Mouse (Mus musculus) megakaryocyte, embryonic 14.5 days (primary cell): Measurements from ENCODE around the gene Plekhd1. TPM values are rescaled to one million over a fixed set of nuclear protein-coding genes. Genes with fewer than 3 reads are reported as not detected.
A peak's percentile ranks its signal among the peaks of the same experiment; 100 is the strongest.

Experiments used
- H3K27me3 ChIP-seq: replicated peaks from 2 replicates; pipeline ENCODE3; 2012; ENCODE audit warnings: inconsistent platforms
- H3K36me3 ChIP-seq: replicated peaks from 2 replicates; pipeline ENCODE3; 2012; ENCODE audit warnings: low read length, inconsistent platforms, mixed read lengths
- H3K4me1 ChIP-seq: 2 replicates; pipeline ENCODE4 v1.6.1; 2012; ENCODE audit warnings: inconsistent platforms
- H3K4me3 ChIP-seq: replicated peaks from 2 replicates; pipeline ENCODE3; 2012; ENCODE audit warnings: moderate library complexity, mild to moderate bottlenecking, inconsistent platforms
- H3K9me3 ChIP-seq: 2 replicates; pipeline ENCODE4 v1.6.1; 2012; ENCODE audit warnings: inconsistent platforms
- FLI1 ChIP-seq: IDR thresholded peaks from 2 replicates; pipeline ENCODE4 v1.6.1; 2012; ENCODE audit warnings: low read length, inconsistent platforms, mixed read lengths
- GATA1 ChIP-seq: IDR thresholded peaks from 3 replicates; pipeline ENCODE4 v1.6.1; 2012; ENCODE audit warnings: mixed read lengths, low read length, inconsistent platforms, borderline replicate concordance
- polyA plus RNA-seq: library from polyadenylated mRNA; stranded (reverse); fragments of >175 nt; gene quantifications from 2 replicates; pipeline ENCODE4 v1.2.3, GENCODE M21; 2012; ENCODE audit warnings: low replicate concordance; ENCODE audit not compliant: insufficient read depth

The Plekhd1 gene
- polyA plus RNA-seq, result not detected in 2 replicates

- TF ChIP-seq FLI1, result no peak
- no peak for TF ChIP-seq GATA1
- peak within 1 kb of the TSS; percentile 73 for H3K4me3 ChIP-seq
- H3K27me3 ChIP-seq, result peaks cover 82% of the 10 kb centered on the region
- H3K9me3 ChIP-seq, result peaks cover 16% of the 10 kb centered on the region; the same call in 1 of the 2 replicates
- H3K36me3 ChIP-seq, result no peaks in the 10 kb centered on the region
- H3K4me1 ChIP-seq, result peaks cover 17% of the 10 kb centered on the region
Observed at GRCm38 (mm10) chr12:80692269-80692972, at the start of gene Plekhd1. Gene Plekhd1 (plus strand): TSS chr12:80692591.

GRCm38 (mm10) chr12:80642725-80643692 is 49.4 kb upstream of the Plekhd1 start:
- no peaks in the 10 kb centered on the region for H3K9me3 ChIP-seq
- peaks cover 40% of the 10 kb centered on the region for H3K4me1 ChIP-seq
- H3K36me3 ChIP-seq, result peaks cover 56% of the 10 kb centered on the region
- H3K27me3 ChIP-seq, result no peaks in the 10 kb centered on the region
- no peak for TF ChIP-seq FLI1
- TF ChIP-seq GATA1, result no peak
- H3K4me3 ChIP-seq, result peak overlapping the region; percentile 99

- Histone ChIP-seq H3K4me1 (peaks cover 45% of the 10 kb centered on the region), H3K36me3 (peaks cover 56% of the 10 kb centered on the region)
Observed at GRCm38 (mm10) chr12:80643693-80644505, 48.5 kb upstream of the Plekhd1 start, which contains the start of the genes Slc39a9 and Erh. Gene Slc39a9 (plus strand): TSS chr12:80643883. Gene Erh (minus strand): TSS chr12:80644341.

GRCm38 (mm10) chr12:80644506-80644868 is 47.9 kb upstream of the Plekhd1 start:
- Histone ChIP-seq H3K27me3 (no peaks in the 10 kb centered on the region), H3K36me3 (peaks cover 55% of the 10 kb centered on the region), H3K9me3 (no peaks in the 10 kb centered on the region), H3K4me1 (peaks cover 51% of the 10 kb centered on the region), H3K4me3 (peak overlapping the region; percentile 99)
- no peak for TF ChIP-seq FLI1

More at GRCm38 (mm10) chr12:80643693-80644505, 48.5 kb upstream of the Plekhd1 start, which contains the start of the genes Slc39a9 and Erh:
- Histone ChIP-seq H3K9me3 (no peaks in the 10 kb centered on the region), H3K4me3 (peak within 1 kb of the TSS; percentile 99), H3K27me3 (no peaks in the 10 kb centered on the region)
- TF ChIP-seq FLI1, result peak; percentile 46; the same call in 1 of the 2 replicates
- no peak for TF ChIP-seq GATA1

GRCm38 (mm10) chr12:80646377-80646776 is 46.0 kb upstream of the Plekhd1 start:
- peaks cover 44% of the 10 kb centered on the region for H3K36me3 ChIP-seq
- TF ChIP-seq FLI1, result no peak
- no peak for TF ChIP-seq GATA1
- H3K4me1 ChIP-seq, result peaks cover 48% of the 10 kb centered on the region

GRCm38 (mm10) chr12:80653951-80654658 is 38.3 kb upstream of the Plekhd1 start:
- Histone ChIP-seq H3K36me3 (peaks cover 32% of the 10 kb centered on the region), H3K27me3 (no peaks in the 10 kb centered on the region), H3K9me3 (no peaks in the 10 kb centered on the region), H3K4me3 (no peak overlapping the region), H3K4me1 (peaks cover 15% of the 10 kb centered on the region)
- TF ChIP-seq FLI1 (no peak), GATA1 (no peak)

More at GRCm38 (mm10) chr12:80646377-80646776, 46.0 kb upstream of the Plekhd1 start:
- H3K9me3 ChIP-seq, result no peaks in the 10 kb centered on the region
- peak overlapping the region; percentile 23 for H3K4me3 ChIP-seq
- H3K27me3 ChIP-seq, result no peaks in the 10 kb centered on the region

- Histone ChIP-seq H3K36me3 (peaks cover 28% of the 10 kb centered on the region), H3K4me1 (peaks cover 11% of the 10 kb centered on the region), H3K27me3 (no peaks in the 10 kb centered on the region), H3K9me3 (no peaks in the 10 kb centered on the region), H3K4me3 (no peak overlapping the region)
- TF ChIP-seq GATA1 (no peak), FLI1 (no peak)
Observed at GRCm38 (mm10) chr12:80654659-80655025, 37.7 kb upstream of the Plekhd1 start.

GRCm38 (mm10) chr12:80658661-80659060 is 33.7 kb upstream of the Plekhd1 start:
- Histone ChIP-seq H3K4me1 (peaks cover 29% of the 10 kb centered on the region), H3K27me3 (no peaks in the 10 kb centered on the region), H3K9me3 (no peaks in the 10 kb centered on the region), H3K36me3 (peaks cover 32% of the 10 kb centered on the region), H3K4me3 (no peak overlapping the region)
- TF ChIP-seq FLI1 (no peak), GATA1 (no peak)
